8 mouse cellular contexts compared by ENCODE assay signal in genomic region chr6:145992985-145993384, GRCm38 (mm10).
A peak's percentile ranks its signal among the peaks of the same experiment; 100 is the strongest.
DNase-seq lines count a peak whose midpoint lies in the region; ATAC-seq and TF ChIP-seq lines count a peak whose summit lies in the region.

No protein-coding gene starts in this region.

- H3K9ac ChIP-seq in embryonic facial prominence, embryonic 14.5 days (ENCODE audit: low read depth, low read length) = no peak overlapping the region
- no peak overlapping the region for H3K9ac ChIP-seq in stomach, postnatal 0 days (ENCODE audit: low read length)

- WGBS in embryonic facial prominence, embryonic 14.5 days = 48% methylated on average over 10 of the region's 10 CpGs
- WGBS in embryonic facial prominence, embryonic 10.5 days = 92% methylated on average over 10 of the region's 10 CpGs
- 25% methylated on average over 10 of the region's 10 CpGs for WGBS in stomach, postnatal 0 days
- WGBS in forebrain, embryonic 10.5 days = 94% methylated on average over 10 of the region's 10 CpGs

- no peak for TF ChIP-seq CTCF in stomach, postnatal 0 days (IDR thresholded peaks at IDR 0.05; ENCODE audit: low read depth)

- no peak overlapping the region for H3K4me3 ChIP-seq in embryonic facial prominence, embryonic 14.5 days (ENCODE audit: low read depth, low read length)
- H3K4me3 ChIP-seq in embryonic facial prominence, embryonic 10.5 days = no peak overlapping the region
- no peak overlapping the region for H3K4me3 ChIP-seq in stomach, postnatal 0 days (ENCODE audit: low read depth, low read length)
- no peak overlapping the region for H3K4me3 ChIP-seq in forebrain, embryonic 10.5 days

- no peaks in the 10 kb centered on the region for H3K27me3 ChIP-seq in embryonic facial prominence, embryonic 14.5 days (replicated peaks; ENCODE audit: control insufficient read depth, insufficient read depth, low read length)
- H3K27me3 ChIP-seq in embryonic facial prominence, embryonic 10.5 days (replicated peaks; ENCODE audit: low read depth, poor library complexity, severe bottlenecking) = no peaks in the 10 kb centered on the region
- H3K27me3 ChIP-seq in stomach, postnatal 0 days (ENCODE audit: control insufficient read depth, insufficient read depth, low read length) = no peaks in the 10 kb centered on the region
- no peaks in the 10 kb centered on the region for H3K27me3 ChIP-seq in forebrain, embryonic 10.5 days (ENCODE audit: poor library complexity, severe bottlenecking)

- peak; percentile 68 for ATAC-seq in embryonic facial prominence, embryonic 14.5 days (ENCODE audit: low read depth)
- ATAC-seq in stomach, postnatal 0 days (ENCODE audit: low FRiP score, low TSS enrichment) = no peak

- no peak overlapping the region for H3K27ac ChIP-seq in embryonic facial prominence, embryonic 14.5 days (replicated peaks; ENCODE audit: low read depth, low read length)
- no peak overlapping the region for H3K27ac ChIP-seq in embryonic facial prominence, embryonic 10.5 days (replicated peaks)
- H3K27ac ChIP-seq in stomach, postnatal 0 days (replicated peaks) = no peak overlapping the region
- no peak overlapping the region for H3K27ac ChIP-seq in forebrain, embryonic 10.5 days

- H3K9me3 ChIP-seq in embryonic facial prominence, embryonic 14.5 days (ENCODE audit: control insufficient read depth, low read length) = no peaks in the 10 kb centered on the region
- no peaks in the 10 kb centered on the region for H3K9me3 ChIP-seq in embryonic facial prominence, embryonic 10.5 days
- no peaks in the 10 kb centered on the region for H3K9me3 ChIP-seq in stomach, postnatal 0 days (ENCODE audit: control insufficient read depth, low read length)
- H3K9me3 ChIP-seq in forebrain, embryonic 10.5 days = no peaks in the 10 kb centered on the region

- H3K4me2 ChIP-seq in embryonic facial prominence, embryonic 14.5 days (ENCODE audit: low read depth, low read length) = no peak overlapping the region
- no peak overlapping the region for H3K4me2 ChIP-seq in stomach, postnatal 0 days (replicated peaks; ENCODE audit: low read depth)

- H3K4me1 ChIP-seq in embryonic facial prominence, embryonic 14.5 days (ENCODE audit: control insufficient read depth, insufficient read depth, low read length) = peaks cover under 1% of the 10 kb centered on the region
- peaks cover 2% of the 10 kb centered on the region for H3K4me1 ChIP-seq in embryonic facial prominence, embryonic 10.5 days
- no peaks in the 10 kb centered on the region for H3K4me1 ChIP-seq in stomach, postnatal 0 days (replicated peaks; ENCODE audit: control insufficient read depth, insufficient read depth)
- peaks cover 14% of the 10 kb centered on the region for H3K4me1 ChIP-seq in forebrain, embryonic 10.5 days

- DNase-seq in embryonic facial prominence, embryonic 14.5 days (ENCODE audit: low spot score) = peak; percentile 74
- no peak for DNase-seq in embryonic facial prominence, embryonic 10.5 days (ENCODE audit: low spot score)
- peak; percentile 62 for DNase-seq in urinary bladder, postnatal 14 days (ENCODE audit: low spot score)
- DNase-seq in urinary bladder, postnatal 10 days (ENCODE audit: low spot score) = no peak
- DNase-seq in kidney, postnatal 4 days = peak; percentile 77 to 80
- DNase-seq in stomach, postnatal 0 days (ENCODE audit: low spot score) = peak; percentile 48
- no peak for DNase-seq in forebrain, embryonic 10.5 days (ENCODE audit: extremely low spot score, low spot score)
- no peak for DNase-seq in neural tube, embryonic 10.5 days (ENCODE audit: extremely low spot score, low spot score)

- no peaks in the 10 kb centered on the region for H3K36me3 ChIP-seq in embryonic facial prominence, embryonic 14.5 days (ENCODE audit: control insufficient read depth, insufficient read depth, low read length)
- no peaks in the 10 kb centered on the region for H3K36me3 ChIP-seq in embryonic facial prominence, embryonic 10.5 days (replicated peaks)
- H3K36me3 ChIP-seq in stomach, postnatal 0 days (ENCODE audit: control insufficient read depth, insufficient read depth, low read length) = no peaks in the 10 kb centered on the region
- H3K36me3 ChIP-seq in forebrain, embryonic 10.5 days (replicated peaks) = no peaks in the 10 kb centered on the region

- no peak for TF ChIP-seq EP300 in stomach, postnatal 0 days (optimal IDR thresholded peaks at IDR 0.05)

Comparison
In these comparisons a context has a peak if more than half of its experiments do, and no peak if none do; other contexts are left out.
1. DNase-seq: peak in embryonic facial prominence, embryonic 14.5 days (single experiment), urinary bladder, postnatal 14 days (single experiment), kidney, postnatal 4 days (2 of 2) and stomach, postnatal 0 days (single experiment); none in embryonic facial prominence, embryonic 10.5 days (single experiment), urinary bladder, postnatal 10 days (single experiment), forebrain, embryonic 10.5 days (single experiment) and neural tube, embryonic 10.5 days (single experiment).